Mouse (Mus musculus): ENCODE results near the gene Gm10073.
"Not testable (repeated sequence)": the region's sequence is repeated elsewhere in the genome, so short reads cannot be mapped to it uniquely, and the experiment has no call there.

The Gm10073 gene

DNA sequence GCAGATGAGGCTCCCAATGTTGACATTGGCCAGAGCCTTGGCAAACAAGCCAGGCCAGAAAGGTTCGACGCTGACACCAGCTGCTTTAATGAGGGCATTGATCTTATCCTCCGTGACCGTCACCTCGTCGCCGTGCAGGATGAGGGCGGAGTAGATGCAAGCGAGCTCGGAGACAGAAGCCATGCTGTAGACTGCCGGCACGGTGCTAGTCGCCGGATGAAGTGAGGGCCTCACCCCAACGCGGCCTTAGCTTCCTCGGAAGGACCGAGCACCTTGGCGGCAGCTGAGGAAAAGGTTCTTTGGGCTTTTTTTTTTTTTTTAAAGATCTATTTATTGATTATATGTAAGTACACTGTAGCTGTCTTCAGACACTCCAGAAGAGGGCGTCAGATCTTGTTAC is at the start of gene Gm10073:
Gm10073 (minus strand) TSS at position 294 of the 400 bp plus-strand sequence.
- DNase-seq (ENCODE audit: low spot score in 2 of 2), result not testable (repeated sequence)

- DNase-seq (ENCODE audit: low spot score in 2 of 2), result no peak
Observed at GRCm38 (mm10) chr8:106623016-106623415, 49.8 kb upstream of the Gm10073 start.

DNA sequence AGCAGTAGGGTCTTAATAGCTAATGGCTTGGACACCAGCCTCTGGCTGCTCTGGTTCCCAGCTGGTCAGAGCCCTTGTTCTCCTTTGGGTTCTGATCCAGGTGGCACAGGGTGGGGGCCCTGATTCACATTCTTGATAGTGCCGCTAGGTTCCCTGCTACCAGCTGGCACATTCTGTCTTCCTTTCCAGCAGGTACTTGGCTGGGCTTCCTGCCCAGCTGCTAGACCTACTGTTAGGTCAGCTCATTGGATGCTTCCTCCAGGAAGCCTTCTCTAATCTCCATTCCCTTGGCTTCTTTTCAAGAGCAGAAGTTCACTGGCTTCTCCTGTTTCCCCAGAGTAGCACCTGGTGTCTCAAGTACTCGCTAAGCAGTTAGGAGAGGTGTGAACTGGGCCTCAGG is 47.2 kb upstream of the Gm10073 start:
- no peak for DNase-seq (ENCODE audit: low spot score in 2 of 2)

GRCm38 (mm10) chr8:106619549-106620245 is 46.4 kb upstream of the Gm10073 start:
- DNase-seq (ENCODE audit: low spot score in 2 of 2), result no peak

GRCm38 (mm10) chr8:106618324-106618723 is 45.1 kb upstream of the Gm10073 start:
- no peak for DNase-seq (ENCODE audit: low spot score in 2 of 2)

- DNase-seq (ENCODE audit: low spot score in 2 of 2), result no peak
Observed at GRCm38 (mm10) chr8:106617865-106618264, 44.6 kb upstream of the Gm10073 start.

DNA sequence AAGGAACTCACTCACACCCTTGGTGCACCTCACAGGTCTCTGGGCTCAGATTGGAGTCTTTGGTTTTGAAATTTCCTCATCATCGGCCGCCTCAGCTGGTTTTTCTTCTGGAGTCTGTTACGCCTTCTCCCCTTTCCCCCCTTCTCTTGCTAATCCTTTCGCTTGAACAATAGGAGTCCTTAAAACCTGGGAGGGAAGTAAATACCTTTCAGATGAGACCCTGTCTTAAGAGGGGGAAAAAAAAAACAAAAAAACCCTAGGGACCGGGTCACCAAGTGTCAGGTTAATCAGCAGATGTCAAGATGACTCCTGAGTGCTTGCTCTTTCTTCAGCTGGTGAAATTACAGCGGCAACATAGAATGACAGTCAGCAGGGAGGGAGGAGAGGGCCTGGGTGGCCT is 43.9 kb upstream of the Gm10073 start:
- no peak for DNase-seq (ENCODE audit: low spot score in 2 of 2)

- DNase-seq (ENCODE audit: low spot score in 2 of 2), result no peak
Observed at GRCm38 (mm10) chr8:106616679-106617078, 43.4 kb upstream of the Gm10073 start.

DNA sequence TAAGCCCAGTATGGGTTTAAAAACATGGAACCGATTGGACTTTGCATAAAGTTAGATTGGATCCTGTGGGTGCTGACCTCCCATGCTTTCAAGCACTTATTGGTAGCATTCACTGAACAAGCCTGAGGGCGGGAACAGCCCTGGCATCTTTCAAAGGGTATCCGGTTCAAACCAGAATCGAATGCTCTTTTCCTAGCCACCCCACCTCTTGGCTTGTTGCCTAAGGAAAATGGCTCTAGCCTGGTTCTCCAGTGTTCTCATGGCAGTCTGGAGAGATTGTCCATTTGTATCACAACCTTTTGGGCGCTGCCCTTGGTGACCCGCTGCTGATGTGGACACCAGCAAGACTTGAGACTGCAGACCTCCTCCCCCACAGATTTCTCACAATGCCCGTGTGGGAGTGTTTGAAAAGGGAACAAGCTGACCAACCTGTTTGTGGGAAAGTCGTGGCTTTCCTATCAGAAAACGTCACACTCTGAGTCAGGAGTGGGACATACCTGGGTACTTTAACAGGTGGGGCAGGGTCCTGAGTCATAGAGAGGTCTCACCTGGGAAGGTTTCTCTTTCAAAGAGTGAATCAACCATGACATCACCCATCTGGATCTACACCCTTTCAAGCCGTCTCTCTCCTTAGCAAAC is 42.5 kb upstream of the Gm10073 start:
- no peak for DNase-seq (ENCODE audit: low spot score in 2 of 2)

DNA sequence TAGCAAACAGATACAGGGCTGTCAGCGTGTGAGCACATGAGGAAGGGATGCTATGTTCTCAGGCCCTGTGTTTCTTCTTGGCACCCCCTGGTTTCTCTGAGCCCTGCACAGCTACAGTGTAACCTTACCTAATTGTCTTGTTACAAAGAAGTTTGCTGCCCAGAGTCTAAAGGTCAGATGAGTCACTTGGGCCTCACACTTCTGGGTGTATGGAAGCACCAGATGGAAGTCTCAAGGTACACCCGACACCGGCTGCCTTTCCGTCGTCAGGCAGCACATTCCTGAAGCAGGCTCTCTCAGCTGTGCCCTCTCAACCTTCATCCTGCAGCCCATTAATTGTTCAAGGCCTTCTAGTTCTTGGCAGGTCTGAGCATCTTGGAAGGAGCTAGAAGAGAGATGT is 41.4 kb upstream of the Gm10073 start:
- no peak for DNase-seq (ENCODE audit: low spot score in 2 of 2)

GRCm38 (mm10) chr8:106612047-106612446 is 38.8 kb upstream of the Gm10073 start:
- no peak for DNase-seq (ENCODE audit: low spot score in 2 of 2)

DNA sequence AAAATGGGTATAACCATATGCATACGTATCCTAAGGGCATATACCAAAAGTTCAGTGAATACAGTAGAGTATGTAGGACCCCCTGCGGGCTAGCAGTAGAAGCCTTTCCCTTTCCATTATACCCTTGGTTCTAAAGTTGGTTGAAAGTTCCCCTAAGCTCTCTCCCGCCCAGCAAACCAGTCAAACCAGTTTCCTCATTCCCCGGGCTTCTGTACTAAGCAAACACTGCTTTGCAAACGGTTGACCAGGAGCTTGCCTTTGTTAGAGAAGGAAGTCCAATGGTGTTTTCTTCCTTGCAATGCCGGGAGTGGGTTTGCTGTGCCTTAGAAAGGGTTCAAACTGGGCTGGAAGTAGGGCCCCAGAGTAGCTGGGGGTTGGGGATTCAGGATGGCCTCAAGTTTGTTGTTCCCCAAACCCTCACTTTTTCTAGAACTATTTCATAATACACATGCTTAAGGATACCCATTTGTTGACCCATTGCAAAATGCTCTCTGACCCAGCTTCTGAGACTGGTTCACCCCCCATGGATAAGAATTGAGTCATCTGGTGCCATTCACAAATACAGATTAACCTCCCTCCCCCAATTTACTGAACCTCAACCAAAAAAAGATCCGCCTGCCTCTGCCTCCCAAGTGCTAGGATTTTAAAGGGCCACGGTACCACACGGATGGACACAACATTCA is 37.8 kb upstream of the Gm10073 start:
- no peak for DNase-seq (ENCODE audit: low spot score in 2 of 2)

- DNase-seq (ENCODE audit: low spot score in 2 of 2), result no peak
Observed at GRCm38 (mm10) chr8:106609076-106609903, 36.0 kb upstream of the Gm10073 start.

DNA sequence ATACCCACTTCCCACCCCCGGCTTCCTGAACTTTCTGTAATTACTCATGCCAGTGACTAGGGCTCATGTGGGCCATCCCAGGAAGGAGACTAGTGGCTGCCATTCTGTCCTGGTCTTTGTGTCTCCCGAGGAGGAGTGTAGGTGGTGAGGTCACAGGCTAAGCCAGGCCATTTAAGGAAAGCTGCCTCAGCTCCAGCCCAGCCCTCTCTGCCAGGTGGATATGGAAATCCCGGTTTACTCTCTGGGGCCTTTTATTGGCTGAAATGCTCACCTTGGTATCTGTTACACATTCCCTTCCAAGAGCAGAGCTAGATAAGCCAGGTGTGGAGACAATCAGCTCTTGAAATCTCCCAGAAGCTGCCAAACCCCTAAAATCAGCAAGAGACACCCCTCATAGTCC is 35.2 kb upstream of the Gm10073 start:
- DNase-seq (ENCODE audit: low spot score in 2 of 2), result no peak

- DNase-seq (ENCODE audit: low spot score in 2 of 2), result not testable (repeated sequence)
Observed at GRCm38 (mm10) chr8:106607783-106608182, 34.5 kb upstream of the Gm10073 start.

GRCm38 (mm10) chr8:106606601-106607145 is 33.4 kb upstream of the Gm10073 start:
- DNase-seq (ENCODE audit: low spot score in 2 of 2), result no peak

- DNase-seq (ENCODE audit: low spot score in 2 of 2), result no peak
Observed at GRCm38 (mm10) chr8:106606121-106606520, 32.9 kb upstream of the Gm10073 start.

GRCm38 (mm10) chr8:106605657-106606056 is 32.4 kb upstream of the Gm10073 start:
- no peak for DNase-seq (ENCODE audit: low spot score in 2 of 2)

DNA sequence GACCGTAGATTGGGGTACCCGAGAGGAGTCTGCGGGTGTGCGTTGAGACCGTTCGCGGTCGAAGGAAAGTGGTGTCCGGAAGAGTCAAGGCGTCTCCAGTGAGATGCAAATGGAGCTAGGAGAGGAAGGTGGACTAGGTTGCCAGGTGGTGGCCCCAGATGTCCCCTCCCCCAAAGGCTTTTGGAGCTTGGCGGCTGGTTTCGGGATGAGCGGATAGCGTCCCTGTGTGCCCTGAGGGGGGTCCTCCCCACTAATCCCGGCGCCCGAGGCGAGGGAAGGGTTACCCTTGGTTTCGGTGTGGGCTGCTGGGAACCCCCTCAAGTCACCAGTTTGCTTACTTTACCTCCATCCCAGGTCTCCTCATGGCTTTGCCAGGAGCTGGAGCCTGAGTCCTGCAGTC is 30.7 kb upstream of the Gm10073 start:
- no peak for DNase-seq (ENCODE audit: low spot score in 2 of 2)

GRCm38 (mm10) chr8:106603131-106603819 is 30.0 kb upstream of the Gm10073 start, which contains the start of gene Cdh1:
Cdh1 (plus strand) TSS chr8:106603351.
- DNase-seq (ENCODE audit: low spot score in 2 of 2), result peak; percentile 6 to 29
